Comparison of ENCODE assay signal across 22 mouse cellular contexts in the genomic region with DNA sequence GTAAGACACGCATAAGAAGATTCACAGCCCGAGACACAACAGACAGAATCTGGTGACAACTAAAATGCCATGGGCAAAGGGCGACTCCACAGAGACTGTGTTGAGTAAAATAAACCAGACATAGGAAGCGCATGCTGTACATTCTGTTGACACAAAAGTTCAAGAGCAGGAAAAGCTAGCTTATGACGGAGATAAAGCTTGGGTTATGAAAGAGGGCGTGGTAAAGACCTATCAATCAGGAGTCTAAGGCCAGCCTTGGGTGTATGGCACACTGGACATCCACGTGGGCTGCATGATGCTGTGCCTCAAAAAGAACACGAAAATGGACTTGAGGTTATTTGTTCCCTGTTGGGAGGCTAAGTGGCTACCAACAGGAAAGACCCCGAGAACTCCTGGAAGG. TPM values are rescaled to one million over a fixed set of nuclear protein-coding genes. Genes with fewer than 3 reads are reported as not detected.
"Had no signal": no experiment of that assay in that cellular context is flagged by ENCODE, and none has a peak within 500 bp of the region (broad histone marks: within the 10 kb centered on the region; RNA-seq: fewer than 3 reads in every experiment).

No protein-coding gene starts in this region.

- H3K27ac ChIP-seq: lung, embryonic 15.5 days; macrophage; midbrain, embryonic 13.5 days; midbrain, embryonic 15.5 days; neural tube, embryonic 12.5 days; stomach, embryonic 15.5 days; stomach, postnatal 0 days had no signal

- H3K36me3 ChIP-seq: lung, embryonic 15.5 days; stomach, embryonic 15.5 days had no signal

- ATAC-seq: liver, postnatal 0 days; midbrain, embryonic 13.5 days; midbrain, embryonic 15.5 days had no signal

- DNase-seq: liver, postnatal 0 days; lung, adult 2 months; lung, postnatal 10 days; right cerebral cortex, postnatal 14 days; thymus, adult 2 months; thymus, postnatal 25 days; thymus, postnatal 4 days had no signal

- H3K9me3 ChIP-seq: lung, embryonic 15.5 days; midbrain, embryonic 13.5 days; midbrain, embryonic 15.5 days; neural tube, embryonic 12.5 days; stomach, embryonic 15.5 days had no signal

- H3K27me3 ChIP-seq: lung, embryonic 15.5 days; megakaryocyte, embryonic 14.5 days; midbrain, embryonic 13.5 days; midbrain, embryonic 15.5 days; neural tube, embryonic 12.5 days; stomach, embryonic 15.5 days had no signal

- H3K4me2 ChIP-seq: lung, embryonic 15.5 days; midbrain, embryonic 11.5 days; midbrain, embryonic 13.5 days; midbrain, embryonic 15.5 days; neural tube, embryonic 12.5 days; stomach, embryonic 15.5 days had no signal

- H3K9ac ChIP-seq: liver, postnatal 0 days; lung, embryonic 15.5 days; midbrain, embryonic 13.5 days; midbrain, embryonic 15.5 days; neural tube, embryonic 12.5 days; stomach, embryonic 15.5 days had no signal

- H3K4me3 ChIP-seq: lung, embryonic 15.5 days; megakaryocyte, embryonic 14.5 days; midbrain, embryonic 13.5 days; midbrain, embryonic 15.5 days; neural tube, embryonic 12.5 days; stomach, embryonic 15.5 days had no signal

RNA-seq across cellular contexts. Expression of a gene that starts 24.6 kb away (rescaled TPM):
- total RNA-seq: megakaryocyte progenitor cell, adult 5-6 weeks; midbrain, postnatal 0 days; monocyte, adult 5-6 weeks had no signal
- polyA plus RNA-seq: liver, postnatal 0 days; lung, adult 2 months; lung, embryonic 15.5 days; macrophage; midbrain, embryonic 13.5 days; midbrain, postnatal 0 days; neural tube, embryonic 12.5 days; neural tube, embryonic 14.5 days; spleen, adult 2 months; stomach, embryonic 15.5 days; stomach, postnatal 0 days; thymus, adult 2 months; urinary bladder, adult 2 months had no signal
